Mouse (Mus musculus) embryonic facial prominence, embryonic 11.5 days (tissue): Measurements from ENCODE around the gene Gm9887. TPM values are rescaled to one million over a fixed set of nuclear protein-coding genes. Genes with fewer than 3 reads are reported as not detected.
"Not testable (repeated sequence)": the region's sequence is repeated elsewhere in the genome, so short reads cannot be mapped to it uniquely, and the experiment has no call there.

ENCODE experiments used
- ATAC-seq: fragments of 200-750 bp; cut with Nextera tagmentation; replicated peaks from 2 replicates; pipeline ENCODE4 v1.8.0; 2017; ENCODE audit warnings: low read depth; ENCODE audit not compliant: insufficient number of reproducible peaks, low FRiP score, low TSS enrichment
- DNase-seq: peaks from one replicate; pipeline ENCODE4 v3.0.0-alpha.2; 2015; ENCODE audit warnings: low spot score
- H3K27ac ChIP-seq: fragments of 300-500 bp; sonication (generic); replicated peaks from 2 replicates; pipeline ENCODE4 v1.5.1; 2014; ENCODE audit warnings: mild to moderate bottlenecking, low read depth, low read length, control low read depth
- H3K27me3 ChIP-seq: fragments of 300-500 bp; sonication (generic); 2 replicates; pipeline ENCODE4 v1.6.1; 2014; ENCODE audit warnings: mild to moderate bottlenecking, low read length, moderate library complexity, mixed read lengths; ENCODE audit not compliant: control insufficient read depth, insufficient read depth
- H3K36me3 ChIP-seq: fragments of 300-500 bp; sonication (generic); replicated peaks from 2 replicates; pipeline ENCODE4 v1.6.1; 2014; ENCODE audit warnings: low read depth, mild to moderate bottlenecking, low read length, moderate library complexity, mixed read lengths; ENCODE audit not compliant: control insufficient read depth, insufficient read depth
- H3K4me1 ChIP-seq: fragments of 300-500 bp; sonication (generic); 2 replicates; pipeline ENCODE4 v1.6.1; 2014; ENCODE audit warnings: low read length, mixed read lengths; ENCODE audit not compliant: control insufficient read depth, insufficient read depth
- H3K4me2 ChIP-seq: fragments of 300-500 bp; sonication (generic); 2 replicates; pipeline ENCODE4 v1.6.1; 2014; ENCODE audit warnings: low read depth, mild to moderate bottlenecking, control low read depth, low read length, moderate library complexity
- H3K4me3 ChIP-seq: fragments of 300-500 bp; sonication (generic); 2 replicates; pipeline ENCODE4 v1.5.1; 2014; ENCODE audit warnings: low read depth, low read length, control low read depth
- H3K9ac ChIP-seq: fragments of 300-500 bp; sonication (generic); replicated peaks from 2 replicates; pipeline ENCODE4 v1.6.1; 2014; ENCODE audit warnings: mild to moderate bottlenecking, control low read depth, low read length
- H3K9me3 ChIP-seq: fragments of 300-500 bp; sonication (generic); replicated peaks from 2 replicates; pipeline ENCODE4 v1.6.1; 2016; ENCODE audit warnings: mild to moderate bottlenecking, low read length, inconsistent platforms, mixed read lengths; ENCODE audit not compliant: control insufficient read depth
- WGBS: fragments of 180-500 bp; shearing (Covaris S2); extraction: QIAGEN DNeasy Blood & Tissue Kit; methylation state at CpG from one replicate; pipeline ENCODE4 v1.1.7; 2014; 5-methylcytosine and 5-hydroxymethylcytosine counted together
- polyA plus RNA-seq: library from polyadenylated mRNA; unstranded; fragments of >200 nt; fragmentation: Nextera tagmentation; extraction: Ambion mirVana; gene quantifications from 2 replicates; pipeline ENCODE4 v1.2.1, GENCODE M21; 2014

The Gm9887 gene
- polyA plus RNA-seq, 1 experiment from 2014 or later, result 1.0 TPM

DNA sequence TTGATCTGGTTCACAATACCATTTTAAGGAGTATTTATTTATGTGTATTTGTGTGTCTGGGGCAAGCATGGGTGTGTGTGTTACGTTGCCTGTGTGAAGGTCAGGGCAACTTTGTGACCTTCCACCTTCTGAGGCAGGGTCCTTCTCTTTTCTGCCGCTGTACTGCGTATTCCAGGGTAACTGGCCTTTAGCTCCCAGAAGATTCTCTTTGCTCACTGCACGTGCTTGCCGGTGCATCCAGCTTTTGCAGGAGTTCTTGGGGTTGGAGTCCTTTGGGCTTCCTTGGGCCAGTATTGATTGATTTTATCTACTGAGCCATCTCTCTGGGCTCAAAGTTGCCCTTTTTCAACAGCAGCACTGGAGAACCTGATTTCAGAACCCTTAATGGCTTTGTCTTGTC lies 12.3 kb upstream of the Gm9887 start:
- no peak for DNase-seq
- no peak for ATAC-seq
- no peak overlapping the region for H3K4me2 ChIP-seq
- no peaks in the 10 kb centered on the region for H3K9me3 ChIP-seq
- no peak overlapping the region for H3K9ac ChIP-seq
- H3K36me3 ChIP-seq, result no peaks in the 10 kb centered on the region
- no peaks in the 10 kb centered on the region for H3K27me3 ChIP-seq
- no peak overlapping the region for H3K4me3 ChIP-seq
- WGBS, result 90% methylated on average over 5 of the region's 5 CpGs
- H3K27ac ChIP-seq, result no peak overlapping the region
- no peaks in the 10 kb centered on the region for H3K4me1 ChIP-seq

DNA sequence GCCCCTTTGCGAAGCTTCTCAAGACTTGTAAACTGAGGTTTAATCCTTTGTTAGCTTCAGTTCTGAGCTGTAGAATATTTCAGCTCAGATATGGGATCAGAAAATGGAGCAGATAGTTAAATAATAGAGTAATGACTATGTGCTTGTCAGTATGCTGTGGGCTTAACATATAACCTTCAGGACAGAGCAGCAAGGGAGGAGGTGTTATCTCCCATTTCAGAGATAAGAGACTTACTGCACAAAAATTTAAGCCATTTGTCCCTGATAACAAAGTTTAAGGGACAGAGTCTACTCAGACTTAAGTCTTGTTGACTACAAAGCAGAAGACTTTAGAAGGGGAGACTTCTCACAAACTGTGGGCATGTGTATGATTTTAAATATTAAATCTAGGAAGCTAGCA lies 10.6 kb upstream of the Gm9887 start:
- no peak for ATAC-seq
- WGBS, result 97% methylated on average over 1 of the region's 1 CpGs
- Histone ChIP-seq H3K9me3 (no peaks in the 10 kb centered on the region), H3K27me3 (no peaks in the 10 kb centered on the region), H3K9ac (no peak overlapping the region), H3K4me3 (no peak overlapping the region), H3K4me1 (no peaks in the 10 kb centered on the region), H3K36me3 (no peaks in the 10 kb centered on the region), H3K4me2 (no peak overlapping the region), H3K27ac (no peak overlapping the region)
- no peak for DNase-seq

- DNase-seq, result no peak
- H3K27ac ChIP-seq, result no peak overlapping the region
- 90% methylated on average over 11 of the region's 11 CpGs for WGBS
- H3K9ac ChIP-seq, result no peak overlapping the region
- no peaks in the 10 kb centered on the region for H3K36me3 ChIP-seq
- H3K4me3 ChIP-seq, result no peak overlapping the region
- no peak overlapping the region for H3K4me2 ChIP-seq
- H3K27me3 ChIP-seq, result no peaks in the 10 kb centered on the region
- no peaks in the 10 kb centered on the region for H3K4me1 ChIP-seq
- ATAC-seq, result no peak
- no peaks in the 10 kb centered on the region for H3K9me3 ChIP-seq
Measured at GRCm38 (mm10) chr12:69378558-69379454, 6.5 kb upstream of the Gm9887 start.

DNA sequence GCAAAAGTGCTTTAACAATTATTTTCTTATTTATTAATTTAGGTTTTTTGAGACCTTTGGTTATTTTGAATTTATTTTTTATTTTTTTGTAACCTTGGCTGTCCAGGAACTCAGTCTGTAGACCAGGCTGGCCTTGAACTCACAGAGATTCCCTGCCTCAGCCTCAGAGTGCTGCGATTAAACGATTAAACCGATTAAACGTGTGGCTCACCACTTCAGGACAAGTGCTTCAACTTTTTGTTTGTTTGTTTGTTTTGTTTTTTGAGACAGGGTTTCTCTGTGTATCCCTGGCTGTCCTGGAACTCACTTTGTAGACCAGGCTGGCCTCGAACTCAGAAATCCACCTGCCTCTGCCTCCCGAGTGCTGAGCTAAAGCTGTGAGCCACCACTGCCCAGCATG lies 5.4 kb upstream of the Gm9887 start:
- not testable (repeated sequence) for H3K27me3 ChIP-seq, H3K9me3 ChIP-seq, ATAC-seq, H3K9ac ChIP-seq, H3K4me3 ChIP-seq, H3K36me3 ChIP-seq, H3K4me2 ChIP-seq, DNase-seq, H3K4me1 ChIP-seq, H3K27ac ChIP-seq
- 92% methylated on average over 6 of the region's 6 CpGs for WGBS

- no peak overlapping the region for H3K9ac ChIP-seq
Measured at GRCm38 (mm10) chr12:69377188-69377587, 4.9 kb upstream of the Gm9887 start.

DNA sequence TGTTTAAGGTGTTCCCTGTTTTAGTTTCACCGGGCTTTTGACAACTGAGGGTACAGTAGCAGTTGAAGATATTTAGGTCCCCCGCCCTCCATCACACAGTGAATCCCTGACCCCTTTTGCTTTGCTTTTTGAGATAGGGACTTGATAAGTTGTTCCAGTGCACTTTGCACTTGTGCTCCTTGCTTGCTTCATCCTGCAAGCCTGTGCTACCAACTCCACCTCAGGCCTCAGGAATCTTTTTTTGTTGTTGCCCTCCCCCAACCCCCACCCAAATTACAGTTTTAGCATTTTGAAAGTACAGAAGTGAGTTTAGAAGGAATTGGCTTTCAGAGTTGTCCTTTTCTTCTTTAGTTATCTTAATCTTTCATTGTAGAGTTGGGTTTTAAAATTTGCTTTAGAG lies 3.9 kb upstream of the Gm9887 start:
- ATAC-seq (no peak), DNase-seq (no peak)
- Histone ChIP-seq H3K4me3 (no peak overlapping the region), H3K4me1 (no peaks in the 10 kb centered on the region), H3K27ac (no peak overlapping the region), H3K27me3 (no peaks in the 10 kb centered on the region), H3K9ac (no peak overlapping the region), H3K36me3 (no peaks in the 10 kb centered on the region), H3K9me3 (no peaks in the 10 kb centered on the region), H3K4me2 (no peak overlapping the region)
- WGBS, result 92% methylated on average over 2 of the region's 2 CpGs

More at GRCm38 (mm10) chr12:69377188-69377587, 4.9 kb upstream of the Gm9887 start:
- no peaks in the 10 kb centered on the region for H3K9me3 ChIP-seq
- no peaks in the 10 kb centered on the region for H3K27me3 ChIP-seq
- H3K4me3 ChIP-seq, result no peak overlapping the region
- H3K36me3 ChIP-seq, result no peaks in the 10 kb centered on the region
- no peaks in the 10 kb centered on the region for H3K4me1 ChIP-seq
- no peak overlapping the region for H3K4me2 ChIP-seq
- ATAC-seq (no peak), DNase-seq (no peak)
- WGBS, result 89% methylated on average over 1 of the region's 1 CpGs
- H3K27ac ChIP-seq, result no peak overlapping the region

DNA sequence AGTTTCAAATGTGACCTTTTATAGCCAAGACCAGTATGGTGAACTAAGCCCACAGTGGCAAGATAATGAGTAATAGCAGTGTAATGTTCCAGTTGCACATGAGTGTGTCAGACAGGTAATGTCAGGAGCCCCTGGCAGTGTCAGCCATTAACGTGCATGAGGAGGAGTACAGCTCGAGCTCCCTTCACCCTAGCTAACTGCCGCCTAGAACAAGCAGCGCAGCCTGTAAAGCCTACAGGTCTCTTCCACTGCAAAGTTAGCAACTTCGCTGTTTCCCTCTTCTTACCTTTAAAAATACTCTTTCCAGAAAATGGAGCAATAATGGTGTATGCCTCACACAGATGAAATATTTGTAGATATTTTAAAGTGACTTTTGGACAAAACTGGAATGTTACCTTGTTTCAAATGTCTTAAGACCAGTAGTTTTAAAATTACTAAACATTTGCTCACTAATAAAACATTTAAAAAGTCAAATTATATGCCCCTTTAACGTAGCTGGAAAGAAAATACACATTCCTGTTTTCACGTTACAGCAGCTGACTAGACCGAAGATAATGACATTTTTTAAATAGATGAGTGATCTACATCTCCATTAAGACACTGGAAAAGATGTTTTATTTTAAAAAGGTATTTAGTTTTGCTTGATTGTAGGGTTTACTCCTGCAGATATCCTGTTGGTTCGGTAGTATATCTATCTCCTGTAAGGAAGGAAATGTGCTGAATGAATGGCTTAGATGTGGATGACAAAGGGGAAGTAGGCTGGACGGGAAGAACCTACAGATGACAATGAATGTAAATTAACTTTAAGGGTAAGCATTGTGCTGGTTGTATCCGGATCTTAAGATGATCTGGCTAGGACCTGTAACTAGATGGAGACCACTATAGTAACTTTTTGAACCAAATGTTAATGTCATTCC lies 1.9 kb upstream of the Gm9887 start:
- Histone ChIP-seq H3K36me3 (no peaks in the 10 kb centered on the region), H3K9ac (peak overlapping the region; percentile 28), H3K9me3 (no peaks in the 10 kb centered on the region), H3K4me1 (no peaks in the 10 kb centered on the region), H3K27ac (no peak overlapping the region), H3K27me3 (no peaks in the 10 kb centered on the region), H3K4me2 (peak overlapping the region; percentile 74), H3K4me3 (peak overlapping the region; percentile 100)
- ATAC-seq, result no peak
- 54% methylated on average over 11 of the region's 11 CpGs for WGBS
- no peak for DNase-seq
